Mouse (Mus musculus) layer of hippocampus, postnatal 14 days (tissue): ENCODE data around the gene Usp3. TPM values are rescaled to one million over a fixed set of nuclear protein-coding genes. Genes with fewer than 3 reads are reported as not detected.

Experiments used
- DNase-seq, 2 experiments: peaks; one replicate each; pipeline ENCODE4 v3.0.0; 2021 to 2022; ENCODE audit warnings: low spot score in 2 of 2, mixed read lengths in 1 of 2
- total RNA-seq, 2 experiments: library from RNA; stranded (reverse); gene quantifications; 2 replicates each; pipeline ENCODE4 v1.2.3; 2021

The Usp3 gene
- total RNA-seq, 2 experiments from 2014 or later: 40.2 to 44.3 TPM

- no peak for DNase-seq
Observed at GRCm38 (mm10) chr9:66510944-66511343, 82.0 kb downstream of the Usp3 start.

- DNase-seq: no peak
Observed at GRCm38 (mm10) chr9:66510351-66510841, 82.5 kb downstream of the Usp3 start.

GRCm38 (mm10) chr9:66508890-66509399, 84.0 kb downstream of the Usp3 start:
- DNase-seq: no peak

GRCm38 (mm10) chr9:66507684-66508083, 85.3 kb downstream of the Usp3 start:
- DNase-seq: no peak

- DNase-seq: no peak
Observed at GRCm38 (mm10) chr9:66506424-66506823, 86.5 kb downstream of the Usp3 start.

GRCm38 (mm10) chr9:66506011-66506410, 86.9 kb downstream of the Usp3 start:
- no peak for DNase-seq

GRCm38 (mm10) chr9:66505141-66505917, 87.6 kb downstream of the Usp3 start:
- no peak for DNase-seq

- DNase-seq: no peak
Observed at GRCm38 (mm10) chr9:66504518-66504917, 88.4 kb downstream of the Usp3 start.

- no peak for DNase-seq
Observed at GRCm38 (mm10) chr9:66503879-66504411, 89.0 kb downstream of the Usp3 start.

GRCm38 (mm10) chr9:66501248-66501647, 91.7 kb downstream of the Usp3 start:
- no peak for DNase-seq

- no peak for DNase-seq
Observed at GRCm38 (mm10) chr9:66493992-66494391, 99.0 kb downstream of the Usp3 start.

GRCm38 (mm10) chr9:66492361-66492760, 100.6 kb downstream of the Usp3 start:
- DNase-seq: no peak

GRCm38 (mm10) chr9:66488786-66489185, 104.2 kb downstream of the Usp3 start:
- DNase-seq: no peak

GRCm38 (mm10) chr9:66483429-66483828, 109.5 kb downstream of the Usp3 start:
- no peak for DNase-seq

GRCm38 (mm10) chr9:66477785-66478184, 115.2 kb downstream of the Usp3 start:
- DNase-seq: no peak

- no peak for DNase-seq
Observed at GRCm38 (mm10) chr9:66465087-66465486, 127.9 kb downstream of the Usp3 start.

Other genes starting within 250 kb of the Usp3 start
- 100 to 1,000 TPM; 112 to 128 TPM for gene Herc1, start 242.7 kb downstream of the Usp3 start, total RNA-seq
- under 1 TPM; 0.23 to 0.38 TPM for gene Fbxl22, start 78.5 kb downstream of the Usp3 start, total RNA-seq
- gene Car12, start 120.5 kb upstream of the Usp3 start, total RNA-seq: 10 to 100 TPM; 34.1 to 47.0 TPM
- gene Aph1b, start 202.3 kb upstream of the Usp3 start, total RNA-seq: 10 to 100 TPM; 27.6 to 30.7 TPM
- gene Gm10647, start 203.9 kb upstream of the Usp3 start, total RNA-seq: under 1 TPM; 0.48 to 0.67 TPM
- gene Aph1c, start 241.6 kb upstream of the Usp3 start, total RNA-seq: 1 to 10 TPM; 5.2 to 5.3 TPM